Mouse (Mus musculus) liver, postnatal 0 days (tissue): Measurements from ENCODE around the gene Trim46.

Experiments used
- CTCF ChIP-seq: sonication (generic); IDR thresholded peaks from 2 replicates; pipeline ENCODE4 v1.5.1; 2016; ENCODE audit warnings: antibody characterized with exemption, low read depth
- EP300 ChIP-seq: IDR thresholded peaks from 2 replicates; pipeline ENCODE4 v1.6.1; 2016; ENCODE audit warnings: antibody characterized with exemption, low read depth, mild to moderate bottlenecking

DNA sequence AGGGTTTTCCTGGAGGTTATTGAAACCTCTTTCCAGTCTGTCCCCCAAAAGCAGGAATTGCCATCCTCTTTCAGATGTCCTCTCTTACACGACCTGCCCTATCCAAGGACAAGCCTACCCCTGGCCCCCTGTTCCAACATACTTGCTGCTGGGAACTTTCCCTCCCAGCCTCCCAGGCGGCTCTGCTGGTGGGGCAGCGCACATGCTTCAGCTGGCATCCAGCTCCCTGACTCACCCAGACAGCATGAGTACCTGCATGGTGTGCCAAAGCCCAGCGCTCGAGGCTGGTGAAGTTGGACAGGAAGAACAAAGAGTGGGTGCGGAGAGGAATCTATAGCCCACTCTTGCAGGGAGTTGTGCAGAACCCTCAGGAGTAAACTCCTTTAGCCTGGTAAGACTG is 24.8 kb upstream of the Trim46 start:
- TF ChIP-seq CTCF (no peak), EP300 (no peak)
